Mouse (Mus musculus) thymus, postnatal 4 days (tissue): ENCODE measurements around the gene 2810459M11Rik.
"Not testable (repeated sequence)": the region's sequence is repeated elsewhere in the genome, so short reads cannot be mapped to it uniquely, and the experiment has no call there.

ENCODE experiments used
- DNase-seq: peaks from one replicate; pipeline ENCODE4 v3.0.0; 2021

2810459M11Rik gene

DNA sequence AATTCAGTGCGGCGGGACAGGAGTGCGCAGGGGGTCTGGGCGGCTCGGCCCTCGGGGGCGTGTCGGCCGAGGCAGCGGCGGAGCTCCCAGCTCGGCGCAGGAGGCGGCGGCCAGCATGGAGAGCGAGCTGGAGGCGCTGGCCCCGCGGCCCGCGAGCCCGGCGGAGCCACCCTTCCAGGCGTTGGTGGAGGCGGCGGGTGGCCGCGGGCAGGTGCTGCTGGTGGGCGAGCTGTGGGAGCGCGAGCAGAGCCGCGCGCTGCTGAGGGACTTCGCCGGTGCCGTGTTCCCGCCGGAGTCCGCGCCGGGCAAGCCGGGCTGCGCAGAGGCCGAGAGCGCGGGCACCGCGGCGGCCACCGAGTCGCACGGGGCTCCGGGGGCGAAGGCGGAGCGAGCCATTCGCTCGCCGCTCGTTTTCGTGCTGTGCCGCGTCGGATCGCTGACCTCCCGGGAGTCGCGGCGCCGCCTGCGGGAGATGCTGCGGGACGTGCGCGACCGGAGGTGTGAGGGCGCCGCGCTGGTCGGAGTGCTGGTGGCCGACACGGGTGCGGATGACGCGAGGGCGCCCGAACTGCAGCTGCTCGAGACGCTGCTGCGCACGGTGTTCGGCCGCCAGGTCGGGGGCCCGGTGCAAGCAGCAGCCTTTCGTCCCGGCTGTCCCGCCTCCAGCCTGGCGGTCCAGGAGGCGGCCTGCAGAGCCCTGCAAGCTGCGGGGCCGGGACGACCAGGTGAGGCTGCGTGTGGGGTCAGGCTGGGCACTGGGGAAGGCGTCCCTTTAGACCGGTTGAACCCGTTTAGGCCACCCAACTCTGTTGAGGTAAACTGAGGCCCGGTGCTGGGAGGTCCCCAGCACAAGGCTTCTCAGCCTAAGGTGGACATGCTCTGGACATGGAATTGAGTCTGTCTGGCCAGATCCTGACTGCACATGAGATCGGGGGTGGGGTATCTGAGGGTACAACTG is at the start of gene 2810459M11Rik:
TSS of gene 2810459M11Rik (plus strand) at position 16 of the 958 bp plus-strand sequence.
- peak; percentile 51 for DNase-seq

DNA sequence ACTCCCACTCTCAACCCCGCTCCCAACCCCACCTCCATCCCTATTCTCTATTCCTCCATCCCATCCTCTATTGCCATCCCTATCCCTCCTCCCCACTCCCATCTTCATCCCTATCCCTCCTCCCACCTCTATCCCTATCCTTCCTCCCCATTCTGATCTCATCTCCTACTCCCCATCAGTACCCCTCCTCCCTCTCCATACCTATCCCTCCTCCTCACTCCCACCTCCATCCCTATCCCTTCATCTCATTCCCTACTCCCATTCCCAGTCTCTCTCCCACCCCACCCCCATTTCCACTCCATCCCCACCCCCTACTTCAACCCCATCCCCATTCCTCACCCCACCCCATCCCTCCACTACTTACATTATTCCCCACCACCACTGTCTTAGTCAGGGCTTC is 48.4 kb upstream of the 2810459M11Rik start:
- no peak for DNase-seq

DNA sequence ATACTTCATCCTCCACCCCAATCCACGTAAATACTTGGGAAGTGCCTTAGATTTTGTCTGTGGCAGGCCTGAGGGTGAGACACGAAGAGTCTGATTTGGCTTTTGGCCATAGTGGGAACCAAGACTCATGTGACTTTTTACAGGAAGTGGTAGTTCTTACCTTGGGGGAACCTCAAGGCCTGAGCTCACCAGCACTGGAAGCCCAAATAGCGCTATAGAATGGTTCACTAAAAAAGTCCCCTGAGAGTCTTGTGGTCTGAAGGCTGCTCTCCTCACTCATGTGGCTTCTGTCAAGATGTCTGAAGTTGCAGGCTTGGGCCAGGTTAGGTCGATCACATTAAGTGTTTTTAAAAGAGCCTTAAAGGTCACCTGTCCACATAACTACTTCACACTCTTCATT is 47.7 kb upstream of the 2810459M11Rik start:
- DNase-seq, result no peak

DNA sequence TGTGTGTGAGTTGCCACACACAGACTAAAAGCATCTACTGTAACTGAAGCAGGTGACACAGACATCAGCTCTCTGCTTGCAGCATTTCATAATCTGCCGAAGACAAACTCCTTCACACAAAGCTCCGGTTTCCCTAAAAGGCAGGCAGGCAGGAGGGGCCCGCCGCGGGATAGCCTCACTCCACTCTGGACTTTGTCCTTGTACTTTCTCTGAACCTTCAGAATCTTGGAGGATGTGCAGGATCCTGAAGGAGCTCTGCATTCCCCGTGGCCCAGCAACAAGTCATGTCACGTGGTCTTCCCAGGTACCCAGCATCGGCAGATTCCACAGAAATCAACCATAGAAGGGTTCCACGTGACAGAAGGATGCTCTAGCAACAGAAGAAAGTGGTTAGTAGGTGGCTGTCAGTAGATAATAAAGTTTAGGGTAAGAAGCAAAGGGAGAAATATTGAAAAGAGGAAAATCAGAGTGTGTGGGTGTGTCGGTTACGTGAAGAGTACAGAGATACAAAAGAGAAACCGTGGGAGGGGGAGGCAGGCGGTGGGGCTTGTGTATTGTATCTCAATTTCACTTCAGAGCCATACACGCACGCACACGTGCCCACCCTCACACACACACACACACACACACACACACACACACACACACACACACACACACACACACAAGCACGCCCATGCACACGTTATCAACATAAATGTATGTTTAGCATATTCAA is 45.7 kb upstream of the 2810459M11Rik start:
- DNase-seq, result no peak

DNA sequence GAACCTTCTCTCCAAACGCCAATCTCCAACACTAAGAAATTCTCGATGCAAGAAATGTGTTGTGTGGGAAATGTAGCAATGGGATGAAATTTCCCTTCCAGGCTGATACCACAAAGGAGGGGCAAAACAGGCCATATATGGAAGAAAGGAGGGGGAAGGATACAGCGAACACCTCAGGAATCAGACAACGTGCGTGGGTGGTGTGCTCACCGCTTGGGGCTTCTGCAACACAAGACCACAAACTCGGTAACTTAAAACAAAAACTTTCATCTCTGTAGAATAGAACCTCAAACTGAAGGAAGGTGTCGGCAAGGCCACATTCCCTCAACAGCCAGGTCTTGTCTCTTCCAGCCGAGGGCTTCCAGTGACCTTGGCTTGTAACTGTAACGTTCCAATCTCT is 40.1 kb upstream of the 2810459M11Rik start:
- DNase-seq, result peak; percentile 17

DNA sequence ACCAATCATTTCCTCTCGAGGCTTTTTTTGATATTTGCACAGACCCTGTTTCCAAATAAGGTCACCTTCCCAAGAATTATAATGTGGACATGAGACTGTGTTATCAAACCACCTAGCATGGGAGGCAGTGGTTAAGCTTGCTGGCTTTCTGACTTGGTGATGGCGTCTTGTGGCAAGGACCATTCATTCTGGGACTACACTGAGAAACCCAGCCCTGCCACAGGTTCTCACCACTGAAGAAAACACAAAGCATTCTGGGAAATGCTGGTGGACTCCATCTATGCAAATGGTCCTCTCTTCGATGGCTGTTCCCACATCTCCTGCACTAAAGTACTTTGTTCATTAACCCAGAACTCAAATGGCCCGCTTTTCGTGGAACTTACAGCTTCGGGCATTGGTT is 39.6 kb upstream of the 2810459M11Rik start:
- DNase-seq, result no peak

DNA sequence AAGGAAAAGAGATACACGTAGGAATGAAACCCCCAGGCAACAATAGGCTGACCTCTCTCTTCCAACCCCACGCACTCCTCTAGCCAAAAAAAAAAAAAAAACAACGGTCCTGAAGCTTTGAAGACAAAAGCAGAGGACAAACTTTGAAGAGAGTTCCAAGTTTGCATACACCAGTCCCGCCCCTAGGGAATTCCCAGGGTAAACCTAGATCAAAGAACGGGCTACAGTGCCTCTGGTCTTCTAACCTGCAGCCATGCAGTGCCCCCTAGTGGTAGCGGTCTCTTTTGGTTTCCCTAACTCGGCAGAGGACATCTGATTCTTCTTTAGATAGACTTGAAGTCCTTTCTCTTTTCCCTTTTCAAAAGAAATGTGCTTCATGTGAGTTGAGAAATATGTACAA is 37.9 kb upstream of the 2810459M11Rik start:
- peak; percentile 95 for DNase-seq

DNA sequence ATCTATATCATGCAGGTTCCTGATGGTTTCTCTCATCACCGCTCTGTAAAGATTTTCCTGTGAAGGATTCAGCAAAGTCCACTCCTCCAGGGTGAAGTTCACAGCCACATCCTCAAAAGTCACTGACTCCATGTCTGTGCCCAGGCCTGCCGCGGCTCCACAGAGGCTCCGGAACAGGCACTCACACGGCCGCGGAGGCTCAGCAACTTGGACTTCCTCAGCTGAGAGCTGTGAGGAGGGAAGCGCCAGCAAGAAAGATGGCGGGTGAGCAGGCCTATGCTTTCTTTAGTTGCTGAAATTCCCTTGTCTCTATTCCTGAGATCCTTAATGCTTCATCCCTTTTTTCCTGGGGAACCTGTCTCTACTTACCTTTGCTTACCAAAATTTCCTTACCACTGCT is 29.9 kb upstream of the 2810459M11Rik start:
- not testable (repeated sequence) for DNase-seq

DNA sequence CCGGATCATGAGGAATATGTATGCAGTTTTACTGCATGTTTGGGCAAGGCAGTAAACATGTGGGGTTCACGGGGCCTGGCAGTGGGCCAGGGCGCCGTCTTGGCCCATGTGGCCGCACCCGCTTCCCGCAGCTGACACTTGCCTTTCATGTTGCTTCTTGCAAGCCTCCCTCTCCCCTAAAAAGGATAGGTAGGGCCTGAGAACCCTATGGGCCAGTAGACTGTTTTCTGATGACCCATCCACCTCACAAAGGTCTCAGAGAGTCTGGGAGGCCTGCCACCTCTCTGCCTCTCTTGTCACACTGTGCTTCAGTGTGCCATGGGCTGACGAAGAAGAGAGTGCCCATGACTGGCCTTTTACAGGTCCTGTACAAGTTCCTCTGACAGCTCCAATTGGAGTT is 29.1 kb upstream of the 2810459M11Rik start, which contains the start of gene Spata3:
TSS of gene Spata3 (plus strand) at position 301 of the 400 bp plus-strand sequence.
- no peak for DNase-seq

DNA sequence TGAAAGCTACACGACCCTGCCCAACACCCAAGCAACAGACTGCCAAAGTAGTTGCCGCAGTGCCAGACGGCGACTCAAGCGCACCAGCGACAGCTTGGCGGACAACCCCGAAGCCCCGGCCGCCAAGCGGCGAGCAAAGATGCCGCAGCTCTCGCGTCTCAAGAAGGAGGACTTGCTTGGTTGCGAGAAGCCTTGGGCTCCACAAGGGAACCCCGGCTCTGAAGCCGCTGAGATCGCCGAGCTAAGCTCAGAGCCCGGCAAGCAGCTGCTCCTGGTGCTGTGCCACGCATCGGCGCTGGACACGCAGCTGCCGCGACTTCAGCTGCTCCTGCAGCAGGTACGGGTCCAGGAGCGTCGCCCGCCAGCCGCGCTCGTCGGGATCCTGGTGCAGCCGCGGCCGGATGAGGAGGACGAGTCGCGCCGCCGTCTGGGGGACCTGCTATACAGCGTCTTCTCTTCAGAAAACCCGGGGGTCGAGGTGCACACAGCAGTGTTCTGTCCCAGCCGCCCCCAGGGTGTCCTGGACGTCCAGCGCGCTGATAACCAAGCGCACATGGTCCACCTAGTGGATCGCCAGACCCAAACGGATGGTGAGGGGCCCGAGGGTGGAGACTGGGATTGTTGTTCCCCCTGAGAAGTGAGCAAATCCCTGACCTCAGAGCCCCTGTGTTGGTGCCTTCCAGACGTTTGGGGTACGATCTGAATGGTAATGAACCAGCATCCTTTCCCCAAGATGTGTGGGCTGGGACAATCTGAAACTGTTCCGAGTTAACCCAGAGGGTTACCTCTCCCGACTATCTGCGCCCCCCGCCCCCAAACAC is 27.2 kb upstream of the 2810459M11Rik start:
- peak; percentile 80 for DNase-seq

DNA sequence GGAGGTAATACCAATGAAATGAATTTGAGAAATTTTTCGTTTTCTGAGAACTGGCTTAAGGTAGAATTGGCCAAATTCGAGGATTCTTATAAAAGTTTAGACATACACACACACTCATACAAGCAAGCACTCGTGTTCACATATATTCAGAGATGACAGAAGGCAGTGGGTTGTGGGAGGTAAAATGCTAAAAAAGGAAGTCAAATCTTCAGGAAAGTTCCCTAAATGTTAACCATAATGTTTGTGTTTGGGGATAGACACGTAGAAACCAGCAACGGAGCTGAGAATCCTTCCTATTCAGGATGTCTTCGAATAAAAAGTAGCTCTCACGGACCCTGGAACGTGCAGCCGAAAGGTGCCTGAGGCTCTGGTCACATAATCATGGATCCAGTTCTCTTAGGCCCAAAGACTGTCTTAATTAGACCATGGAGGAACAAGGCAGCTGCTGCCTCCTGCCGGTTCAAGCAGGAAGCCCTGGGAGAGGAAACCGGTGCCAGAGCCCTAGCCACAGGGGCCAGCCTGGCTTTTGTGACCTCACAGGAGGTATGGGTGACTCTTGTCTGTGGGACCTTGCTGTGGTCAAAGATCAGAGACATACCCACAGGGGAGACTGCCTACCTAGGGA is 24.2 kb upstream of the 2810459M11Rik start:
- DNase-seq, result peak; percentile 59

DNA sequence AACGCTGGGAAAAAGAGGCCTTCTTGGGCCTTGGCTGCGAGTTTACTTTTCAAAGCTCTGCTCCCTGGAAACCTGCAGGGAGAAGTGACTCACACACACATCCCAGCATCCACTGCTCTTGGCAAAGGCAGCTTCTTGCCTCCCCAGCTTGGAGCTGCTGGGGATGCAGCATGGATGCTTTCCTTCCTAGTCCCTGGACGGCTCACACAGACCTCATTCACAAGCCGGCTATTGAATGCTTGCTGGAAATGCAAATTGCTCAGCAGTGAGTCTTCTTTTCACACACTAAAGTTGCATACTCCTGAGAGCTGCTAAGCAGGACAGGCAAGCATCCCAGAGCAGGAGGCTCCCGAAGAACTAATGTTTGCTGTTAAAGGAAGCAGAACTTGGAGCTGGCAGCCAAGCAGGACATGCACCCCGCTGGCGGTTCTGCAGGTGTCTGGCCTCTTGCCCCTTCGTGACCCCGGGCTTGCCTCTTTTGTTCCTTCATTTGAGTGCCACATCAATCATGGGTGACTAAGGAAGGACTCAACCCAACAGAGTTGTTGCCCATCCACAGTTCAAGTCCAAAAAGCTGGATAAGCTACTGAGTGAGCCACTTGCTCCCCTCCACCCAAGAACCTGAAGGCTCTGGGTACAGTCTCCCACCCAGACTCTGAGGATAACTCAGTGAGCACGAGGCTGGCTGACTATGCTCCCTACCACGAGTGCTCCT is 13.2 kb upstream of the 2810459M11Rik start:
- DNase-seq, result no peak

DNA sequence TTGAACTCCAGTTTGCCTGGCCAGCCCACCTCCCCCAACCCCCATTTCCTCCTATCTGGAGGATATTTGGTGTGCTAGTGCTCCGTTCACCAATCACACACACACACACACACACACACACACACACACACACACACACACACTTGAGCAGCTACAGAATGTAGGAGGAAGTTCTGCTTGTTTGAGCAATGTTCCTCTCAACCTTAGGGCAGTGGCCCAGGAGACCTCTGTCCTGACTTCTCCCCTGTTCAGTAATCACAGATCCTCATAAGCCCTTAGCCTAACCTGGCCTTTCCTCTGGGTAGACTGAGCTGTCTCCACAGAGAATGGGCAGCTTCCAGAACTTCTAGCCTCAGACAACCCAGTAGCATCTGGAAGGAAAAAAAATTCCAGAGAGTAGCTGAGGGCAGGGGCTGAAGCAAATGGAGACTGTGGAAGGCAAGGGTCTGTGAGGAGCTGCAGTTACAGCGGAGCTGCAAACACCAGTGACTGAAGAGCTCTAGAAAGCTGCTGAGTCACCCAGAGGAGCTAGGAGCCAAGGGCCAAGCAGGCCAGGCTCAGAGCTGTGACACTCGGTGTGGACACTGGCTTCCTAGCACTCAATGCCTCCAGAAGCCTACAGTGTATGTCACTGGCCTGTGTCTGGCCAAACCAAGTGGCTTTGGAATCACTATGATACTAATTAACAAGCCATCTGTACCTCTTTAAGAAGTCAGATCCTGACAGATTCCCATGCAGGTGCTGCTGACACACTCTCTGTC is 7.3 kb upstream of the 2810459M11Rik start:
- no peak for DNase-seq

DNA sequence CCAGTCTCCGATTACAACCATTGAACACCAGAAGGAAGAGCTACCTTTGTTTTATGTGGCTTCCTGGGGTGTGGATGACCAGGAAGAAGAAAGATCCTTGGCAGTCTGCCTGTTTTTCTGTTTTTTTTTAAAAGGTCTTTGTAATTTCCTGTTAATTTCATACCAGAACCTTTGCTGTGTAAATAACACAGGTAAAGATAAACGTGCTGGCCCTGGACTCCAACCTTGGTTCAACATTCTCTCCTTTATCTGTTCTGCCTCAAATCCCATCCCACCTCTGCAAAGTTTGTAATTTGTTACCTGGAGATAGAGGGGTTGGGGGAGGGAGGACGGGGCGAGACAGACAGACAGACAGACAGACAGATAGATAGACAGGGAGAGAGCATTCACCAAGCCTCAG is 5.5 kb upstream of the 2810459M11Rik start:
- no peak for DNase-seq

DNA sequence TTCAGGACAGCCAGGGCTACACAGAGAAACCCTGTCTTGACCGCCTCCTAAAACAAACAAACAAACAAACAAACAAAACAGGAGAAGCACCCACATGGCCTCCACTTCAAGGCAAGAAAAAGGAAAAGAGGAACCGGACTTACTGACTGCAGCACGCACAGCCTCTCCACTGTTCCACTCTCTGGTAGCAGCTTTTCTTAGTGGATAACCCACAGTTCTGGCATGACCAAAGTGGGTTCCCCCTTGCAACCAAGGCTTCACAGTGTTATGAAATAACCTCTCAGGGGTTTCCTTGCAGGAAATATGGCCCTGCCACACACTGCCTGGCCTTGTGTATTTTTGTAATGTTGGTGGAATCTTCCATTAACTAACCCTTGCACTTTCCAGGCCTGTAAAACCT is 4.8 kb upstream of the 2810459M11Rik start:
- DNase-seq, result no peak

DNA sequence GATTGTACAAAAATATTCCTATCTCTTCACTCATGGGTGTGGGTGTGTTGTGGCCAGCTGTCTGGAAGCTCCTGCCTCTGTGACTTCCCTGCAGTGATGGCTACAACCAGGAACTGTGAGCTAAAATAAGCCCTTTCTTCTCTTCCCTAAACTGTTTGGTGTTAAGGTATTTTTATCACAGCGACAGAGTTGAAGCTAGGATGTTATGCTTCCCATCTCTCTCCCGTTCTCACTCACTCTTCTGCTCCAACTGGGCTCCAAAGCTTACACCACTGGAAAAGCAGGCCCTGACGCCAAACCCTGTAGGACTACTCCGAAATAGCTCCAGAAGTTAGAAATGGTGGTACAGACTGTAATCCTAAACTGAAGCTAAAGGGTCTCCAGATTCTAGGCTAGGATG is 607 bp upstream of the 2810459M11Rik start:
- no peak for DNase-seq

DNA sequence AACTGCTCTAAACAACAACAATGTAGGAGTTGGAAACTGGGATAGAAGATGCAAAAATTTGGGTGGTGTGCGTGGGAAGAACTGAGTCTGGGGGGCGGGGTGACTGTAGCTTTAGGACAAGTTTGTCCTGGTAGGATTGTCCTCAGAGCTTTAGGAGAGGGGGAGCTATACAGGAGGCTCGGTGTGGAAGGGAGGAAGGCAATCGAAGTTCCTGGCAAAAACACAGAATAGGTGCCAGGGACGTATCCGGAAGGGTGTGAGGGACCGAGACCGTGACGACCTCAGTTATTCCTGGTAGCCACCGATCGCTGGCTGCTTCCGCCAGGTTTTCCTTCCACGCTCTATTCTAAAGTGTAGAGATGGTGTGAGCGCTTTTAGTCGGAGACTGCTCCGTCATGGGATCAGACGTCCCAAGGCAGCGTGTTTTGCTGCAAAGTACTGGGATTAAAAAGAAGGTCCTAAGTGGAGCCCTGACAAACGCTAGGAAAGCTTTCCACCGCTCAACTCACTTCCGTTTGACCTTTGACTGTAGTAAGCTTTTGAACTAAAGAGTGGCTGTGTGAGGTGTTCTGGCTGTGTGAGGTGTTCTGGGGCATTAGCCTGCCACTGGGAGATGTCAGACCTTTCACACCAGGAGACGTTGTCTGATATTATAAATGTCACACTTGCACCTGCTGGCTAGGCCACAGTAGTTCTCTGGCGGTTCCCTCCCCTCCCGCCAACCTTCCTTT is 1.3 kb downstream of the 2810459M11Rik start:
- DNase-seq, result no peak

DNA sequence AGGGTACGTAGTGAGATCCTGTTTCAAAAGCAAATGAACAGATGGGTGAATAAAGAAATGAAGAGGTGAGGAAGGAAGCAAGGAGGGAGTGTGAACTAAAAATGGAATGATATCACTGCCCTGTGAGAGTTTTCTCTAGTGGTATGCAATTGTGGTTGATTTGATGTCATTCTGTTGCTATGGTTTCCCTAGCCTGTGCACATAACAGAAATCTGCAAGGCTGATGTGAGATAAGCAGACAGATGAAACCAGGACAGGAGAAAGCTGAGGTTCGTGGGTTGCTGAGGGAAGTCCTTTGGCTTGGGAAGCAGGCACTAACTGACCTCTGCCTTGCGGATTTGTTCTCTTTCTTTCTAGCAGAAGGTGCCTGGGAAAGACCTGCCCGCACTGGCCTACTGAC is 2.6 kb downstream of the 2810459M11Rik start:
- no peak for DNase-seq

DNA sequence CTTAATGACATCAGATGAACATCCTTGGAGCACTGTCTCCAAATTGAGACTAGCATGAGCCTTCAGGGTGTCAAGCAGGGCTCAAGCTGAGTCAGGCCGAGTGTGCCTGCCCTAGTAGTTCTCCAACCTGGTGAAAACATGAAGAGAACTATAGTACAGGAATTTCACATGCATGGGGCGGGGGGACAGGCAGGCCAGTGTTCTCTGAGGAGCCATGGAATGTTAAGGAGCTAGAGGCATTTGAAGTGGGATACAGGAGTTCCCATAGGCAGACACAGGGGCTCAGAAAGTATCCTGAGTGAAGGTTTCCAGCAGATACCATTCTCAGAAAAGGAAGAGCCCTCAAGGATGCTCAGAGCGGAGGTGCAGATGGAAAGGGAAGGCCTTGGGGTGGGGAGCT is 3.1 kb downstream of the 2810459M11Rik start:
- no peak for DNase-seq

DNA sequence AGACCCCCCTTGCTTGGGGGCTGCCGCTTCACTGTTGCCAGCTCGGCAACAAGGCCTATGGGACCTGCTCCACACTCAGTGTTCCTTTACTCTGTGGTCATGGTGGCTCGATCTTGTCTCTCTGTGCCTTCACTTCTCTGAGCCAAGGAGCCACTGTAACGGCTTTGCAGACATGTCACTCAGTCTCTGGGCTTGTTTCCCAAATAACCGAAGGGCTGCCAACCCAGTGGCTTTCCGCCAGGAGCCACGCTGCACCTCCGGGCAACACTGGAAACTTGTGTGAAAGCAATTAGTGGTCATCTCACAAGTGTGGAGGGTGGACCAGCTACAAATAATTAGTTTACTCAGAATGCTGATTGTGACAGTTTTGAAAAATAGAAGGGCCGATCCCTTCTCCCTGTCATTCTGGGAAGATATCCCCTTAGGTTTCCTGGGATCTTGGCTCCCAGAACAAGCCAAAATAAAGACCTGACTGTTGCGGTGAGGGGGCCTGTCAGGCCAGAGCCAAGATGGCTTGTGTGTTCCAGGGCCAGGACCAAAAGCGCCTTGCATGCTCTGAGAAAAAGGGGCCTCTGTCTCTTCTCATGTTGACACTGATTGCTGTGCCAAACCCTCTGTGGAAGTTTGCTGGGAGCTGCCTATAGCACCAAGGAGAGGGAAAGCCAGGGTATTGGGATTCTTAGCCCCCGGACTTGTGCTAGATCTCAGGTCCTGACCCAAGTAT is 7.7 kb downstream of the 2810459M11Rik start:
- DNase-seq, result no peak
